Mouse (Mus musculus): ENCODE results near the gene Slamf9.

GRCm38 (mm10) chr1:172515396-172515795 lies 40.2 kb downstream of the Slamf9 start:
- TF ChIP-seq CTCF (IDR thresholded peaks at IDR 0.05) = no peak
- TF ChIP-seq EP300 (IDR thresholded peaks at IDR 0.05) = no peak

Data from lung, postnatal 0 days (tissue).